In the genomic region with DNA sequence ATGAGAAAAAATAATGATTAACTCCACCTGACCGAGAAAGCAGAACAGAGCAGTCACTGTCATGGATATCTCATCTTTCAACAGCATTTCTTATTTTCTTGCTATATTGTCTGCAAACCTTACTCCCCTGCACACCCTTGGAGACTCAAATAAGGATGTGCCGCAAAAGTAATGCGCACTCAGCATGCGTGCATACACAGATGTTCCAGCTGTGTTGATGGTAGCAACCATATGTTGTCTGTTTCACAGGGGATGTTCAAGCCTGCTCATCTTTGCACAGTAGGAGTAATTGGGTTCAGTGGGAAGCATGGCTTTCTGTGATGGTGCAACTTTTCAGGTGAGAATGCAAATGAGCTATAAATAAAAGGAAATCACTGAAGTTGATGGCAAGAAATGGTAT, we compare ENCODE assay signal across 29 mouse cellular contexts.
DNase-seq lines count a peak whose midpoint lies in the region; ATAC-seq lines count a peak whose summit lies in the region.
"Had no signal": no experiment of that assay in that cellular context is flagged by ENCODE, and none has a peak within 500 bp of the region (broad histone marks: within the 10 kb centered on the region; RNA-seq: fewer than 3 reads in every experiment).

No protein-coding gene starts in this region.

- H3K4me1 ChIP-seq in hindbrain, embryonic 14.5 days (replicated peaks; ENCODE audit: control insufficient read depth, insufficient read depth, low read length), result no peaks in the 10 kb centered on the region
- H3K4me1 ChIP-seq in hindbrain, embryonic 12.5 days, result no peaks in the 10 kb centered on the region
- no peaks in the 10 kb centered on the region for H3K4me1 ChIP-seq in midbrain, embryonic 11.5 days (ENCODE audit: control insufficient read depth, insufficient read depth, low read length)
- H3K4me1 ChIP-seq in midbrain, embryonic 13.5 days (replicated peaks), result no peaks in the 10 kb centered on the region
- no peaks in the 10 kb centered on the region for H3K4me1 ChIP-seq in neural tube, embryonic 14.5 days (ENCODE audit: control insufficient read depth, insufficient read depth, low read length)
- H3K4me1 ChIP-seq: embryonic facial prominence, embryonic 12.5 days; embryonic facial prominence, embryonic 15.5 days; heart, embryonic 10.5 days; heart, embryonic 13.5 days had no signal

- no peak overlapping the region for H3K4me3 ChIP-seq in hindbrain, embryonic 14.5 days (replicated peaks; ENCODE audit: low read length)
- no peak overlapping the region for H3K4me3 ChIP-seq in hindbrain, embryonic 12.5 days
- no peak overlapping the region for H3K4me3 ChIP-seq in midbrain, embryonic 11.5 days (ENCODE audit: low read depth, low read length)
- H3K4me3 ChIP-seq in midbrain, embryonic 13.5 days (replicated peaks), result no peak overlapping the region
- H3K4me3 ChIP-seq in neural tube, embryonic 14.5 days (ENCODE audit: low read depth, low read length), result no peak overlapping the region
- H3K4me3 ChIP-seq: embryonic facial prominence, embryonic 12.5 days; embryonic facial prominence, embryonic 15.5 days; heart, adult 2 months; heart, embryonic 10.5 days; heart, embryonic 13.5 days had no signal

- WGBS in hindbrain, embryonic 14.5 days, result 66% methylated on average over 4 of the region's 4 CpGs
- WGBS in hindbrain, embryonic 12.5 days, result 81% methylated on average over 4 of the region's 4 CpGs
- 89% methylated on average over 4 of the region's 4 CpGs for WGBS in midbrain, embryonic 11.5 days
- 84% methylated on average over 4 of the region's 4 CpGs for WGBS in midbrain, embryonic 13.5 days
- WGBS in neural tube, embryonic 14.5 days, result 81% methylated on average over 4 of the region's 4 CpGs

- peak; percentile 35 for DNase-seq in hindbrain, embryonic 14.5 days (ENCODE audit: low spot score)
- DNase-seq in midbrain, embryonic 11.5 days (ENCODE audit: low spot score, missing footprints), result peak; percentile 84
- DNase-seq in neural tube, embryonic 10.5 days (ENCODE audit: extremely low spot score, low spot score), result no peak
- DNase-seq in testis, postnatal 10 days (ENCODE audit: low spot score), result no peak
- DNase-seq: adrenal gland, postnatal 10 days; adrenal gland, postnatal 36 days; B cell, adult 2 months; cerebellum, adult 11 months; cerebellum, adult 2 months; cerebellum, adult 9-11 months; cerebellum, postnatal 25 days; gastrocnemius, postnatal 10 days; gastrocnemius, postnatal 36 days; heart, adult 2 months; heart, postnatal 14 days; heart, postnatal 4 days had no signal

- no peak overlapping the region for H3K27ac ChIP-seq in hindbrain, embryonic 14.5 days
- H3K27ac ChIP-seq in hindbrain, embryonic 12.5 days, result no peak overlapping the region
- H3K27ac ChIP-seq in midbrain, embryonic 11.5 days (ENCODE audit: low read depth, low read length), result no peak overlapping the region
- no peak overlapping the region for H3K27ac ChIP-seq in midbrain, embryonic 13.5 days
- H3K27ac ChIP-seq in neural tube, embryonic 14.5 days (ENCODE audit: low read depth, low read length), result no peak overlapping the region
- H3K27ac ChIP-seq: embryonic facial prominence, embryonic 12.5 days; embryonic facial prominence, embryonic 15.5 days; heart, adult 2 months; heart, embryonic 10.5 days; heart, embryonic 13.5 days; hindbrain, postnatal 0 days had no signal

- no peaks in the 10 kb centered on the region for H3K9me3 ChIP-seq in hindbrain, embryonic 14.5 days (ENCODE audit: control insufficient read depth, low read length)
- no peaks in the 10 kb centered on the region for H3K9me3 ChIP-seq in hindbrain, embryonic 12.5 days (replicated peaks)
- no peaks in the 10 kb centered on the region for H3K9me3 ChIP-seq in midbrain, embryonic 11.5 days (ENCODE audit: control insufficient read depth, low read length)
- no peaks in the 10 kb centered on the region for H3K9me3 ChIP-seq in midbrain, embryonic 13.5 days
- H3K9me3 ChIP-seq in neural tube, embryonic 14.5 days (ENCODE audit: control insufficient read depth, low read length), result no peaks in the 10 kb centered on the region
- H3K9me3 ChIP-seq: embryonic facial prominence, embryonic 12.5 days; embryonic facial prominence, embryonic 15.5 days; G1E; heart, embryonic 10.5 days; heart, embryonic 13.5 days had no signal

- no peaks in the 10 kb centered on the region for H3K27me3 ChIP-seq in hindbrain, embryonic 14.5 days (ENCODE audit: control insufficient read depth, insufficient read depth, low read length)
- no peaks in the 10 kb centered on the region for H3K27me3 ChIP-seq in hindbrain, embryonic 12.5 days
- no peaks in the 10 kb centered on the region for H3K27me3 ChIP-seq in midbrain, embryonic 11.5 days (ENCODE audit: control insufficient read depth, insufficient read depth, low read length)
- H3K27me3 ChIP-seq in midbrain, embryonic 13.5 days, result no peaks in the 10 kb centered on the region
- no peaks in the 10 kb centered on the region for H3K27me3 ChIP-seq in neural tube, embryonic 14.5 days (ENCODE audit: control insufficient read depth, insufficient read depth, low read length)
- H3K27me3 ChIP-seq: CH12.LX; embryonic facial prominence, embryonic 12.5 days; embryonic facial prominence, embryonic 15.5 days; heart, embryonic 13.5 days; Patski had no signal

- no peaks in the 10 kb centered on the region for H3K36me3 ChIP-seq in hindbrain, embryonic 14.5 days (replicated peaks; ENCODE audit: control insufficient read depth, insufficient read depth)
- H3K36me3 ChIP-seq in hindbrain, embryonic 12.5 days, result no peaks in the 10 kb centered on the region
- H3K36me3 ChIP-seq in midbrain, embryonic 11.5 days (ENCODE audit: control insufficient read depth, insufficient read depth, low read length), result no peaks in the 10 kb centered on the region
- H3K36me3 ChIP-seq in midbrain, embryonic 13.5 days, result no peaks in the 10 kb centered on the region
- no peaks in the 10 kb centered on the region for H3K36me3 ChIP-seq in neural tube, embryonic 14.5 days (ENCODE audit: control insufficient read depth, insufficient read depth, low read length)
- H3K36me3 ChIP-seq: embryonic facial prominence, embryonic 12.5 days; embryonic facial prominence, embryonic 15.5 days; G1E; heart, embryonic 10.5 days; heart, embryonic 13.5 days had no signal

- peak; percentile 70; the same call in 1 of the 2 replicates for ATAC-seq in hindbrain, embryonic 14.5 days (ENCODE audit: low FRiP score)
- no peak for ATAC-seq in hindbrain, embryonic 12.5 days (ENCODE audit: low FRiP score)
- no peak for ATAC-seq in midbrain, embryonic 11.5 days (ENCODE audit: low FRiP score)
- no peak for ATAC-seq in midbrain, embryonic 13.5 days
- ATAC-seq in neural tube, embryonic 14.5 days (ENCODE audit: low read depth), result peak; percentile 75
- ATAC-seq: forebrain, embryonic 16.5 days; hindbrain, postnatal 0 days; inflammation-experienced regulatory T-cells, adult 6 months; Patski had no signal

- H3K9ac ChIP-seq in hindbrain, embryonic 14.5 days, result no peak overlapping the region
- no peak overlapping the region for H3K9ac ChIP-seq in hindbrain, embryonic 12.5 days
- H3K9ac ChIP-seq in midbrain, embryonic 11.5 days (ENCODE audit: low read length), result no peak overlapping the region
- H3K9ac ChIP-seq in midbrain, embryonic 13.5 days (replicated peaks), result no peak overlapping the region
- H3K9ac ChIP-seq in neural tube, embryonic 14.5 days (replicated peaks; ENCODE audit: low read depth, low read length), result no peak overlapping the region
- H3K9ac ChIP-seq: embryonic facial prominence, embryonic 12.5 days; embryonic facial prominence, embryonic 15.5 days; heart, embryonic 13.5 days had no signal

- no peak overlapping the region for H3K4me2 ChIP-seq in hindbrain, embryonic 14.5 days (replicated peaks)
- no peak overlapping the region for H3K4me2 ChIP-seq in hindbrain, embryonic 12.5 days (replicated peaks)
- no peak overlapping the region for H3K4me2 ChIP-seq in midbrain, embryonic 11.5 days
- H3K4me2 ChIP-seq in midbrain, embryonic 13.5 days (replicated peaks), result no peak overlapping the region
- H3K4me2 ChIP-seq in neural tube, embryonic 14.5 days (ENCODE audit: low read depth, low read length), result no peak overlapping the region
- H3K4me2 ChIP-seq: embryonic facial prominence, embryonic 12.5 days; embryonic facial prominence, embryonic 15.5 days; heart, embryonic 13.5 days had no signal

Comparison
In these comparisons a context has a peak if more than half of its experiments do, and no peak if none do; other contexts are left out.
1. ATAC-seq: peak in hindbrain, embryonic 14.5 days (single experiment) and neural tube, embryonic 14.5 days (single experiment); none in hindbrain, embryonic 12.5 days (single experiment), midbrain, embryonic 11.5 days (single experiment) and midbrain, embryonic 13.5 days (single experiment).
2. DNase-seq: peak in hindbrain, embryonic 14.5 days (single experiment) and midbrain, embryonic 11.5 days (single experiment); none in neural tube, embryonic 10.5 days (single experiment) and testis, postnatal 10 days (single experiment).